Mouse (Mus musculus) cerebellum, adult 9-10 months (tissue): ENCODE measurements at regions not wholly inside any gene's neighbourhood (a gene's known extent, or its start where the extent isn't known, plus 50 kb on each side); places are given as distances from the start of the nearest gene placed in this dataset.
A peak's percentile ranks its signal among the peaks of the same experiment; 100 is the strongest.

ENCODE experiments used
- DNase-seq: peaks from one replicate; pipeline ENCODE4 v3.0.0; 2022

- DNase-seq, result no peak
Observed at GRCm38 (mm10) chr13:101824962-101825361, 56.9 kb upstream of the Pik3r1 start.

- no peak for DNase-seq
Observed at GRCm38 (mm10) chr13:101831872-101832629, 64.0 kb upstream of the Pik3r1 start.

- no peak for DNase-seq
Observed at GRCm38 (mm10) chr13:101834546-101834945, 66.5 kb upstream of the Pik3r1 start.

GRCm38 (mm10) chr13:101836992-101837391 lies 69.0 kb upstream of the Pik3r1 start:
- no peak for DNase-seq

- no peak for DNase-seq
Observed at GRCm38 (mm10) chr13:101844461-101845440, 76.7 kb upstream of the Pik3r1 start.

GRCm38 (mm10) chr13:101846016-101846415 lies 78.0 kb upstream of the Pik3r1 start:
- DNase-seq, result no peak

GRCm38 (mm10) chr13:101847879-101848600 lies 80.0 kb upstream of the Pik3r1 start:
- DNase-seq, result no peak

GRCm38 (mm10) chr13:101848601-101849147 lies 80.7 kb upstream of the Pik3r1 start:
- no peak for DNase-seq

- DNase-seq, result no peak
Observed at GRCm38 (mm10) chr13:101849416-101849815, 81.4 kb upstream of the Pik3r1 start.

- no peak for DNase-seq
Observed at GRCm38 (mm10) chr13:101851329-101851728, 83.3 kb upstream of the Pik3r1 start.

GRCm38 (mm10) chr13:101852960-101853359 lies 84.9 kb upstream of the Pik3r1 start:
- DNase-seq, result no peak

- peak; percentile 6 for DNase-seq
Observed at GRCm38 (mm10) chr13:101855141-101855540, 87.1 kb upstream of the Pik3r1 start.

- DNase-seq, result no peak
Observed at GRCm38 (mm10) chr13:101860704-101861103, 92.7 kb upstream of the Pik3r1 start.

GRCm38 (mm10) chr13:101862011-101862410 lies 94.0 kb upstream of the Pik3r1 start:
- no peak for DNase-seq

- DNase-seq, result no peak
Observed at GRCm38 (mm10) chr13:101863015-101863414, 95.0 kb upstream of the Pik3r1 start.

- DNase-seq, result no peak
Observed at GRCm38 (mm10) chr13:101863602-101864001, 95.6 kb upstream of the Pik3r1 start.

- no peak for DNase-seq
Observed at GRCm38 (mm10) chr13:101866843-101867242, 98.8 kb upstream of the Pik3r1 start.

- no peak for DNase-seq
Observed at GRCm38 (mm10) chr13:101874761-101875160, 106.7 kb upstream of the Pik3r1 start.

GRCm38 (mm10) chr13:101876069-101876468 lies 108.1 kb upstream of the Pik3r1 start:
- no peak for DNase-seq

- no peak for DNase-seq
Observed at GRCm38 (mm10) chr13:101876601-101877000, 108.6 kb upstream of the Pik3r1 start.

- DNase-seq, result no peak
Observed at GRCm38 (mm10) chr13:101878168-101878567, 110.2 kb upstream of the Pik3r1 start.

GRCm38 (mm10) chr13:101879561-101880081 lies 111.6 kb upstream of the Pik3r1 start:
- DNase-seq, result no peak
